Mouse (Mus musculus): ENCODE results near the gene Rcvrn.
A peak's percentile ranks its signal among the peaks of the same experiment; 100 is the strongest.

The Rcvrn gene

GRCm38 (mm10) chr11:67668460-67669007, 26.6 kb upstream of the Rcvrn start:
- no peak for DNase-seq (ENCODE audit: extremely low spot score, low spot score)

- DNase-seq (ENCODE audit: extremely low spot score, low spot score) = no peak
Measured at GRCm38 (mm10) chr11:67670031-67670430, 25.1 kb upstream of the Rcvrn start.

GRCm38 (mm10) chr11:67672140-67672539, 23.0 kb upstream of the Rcvrn start:
- no peak for DNase-seq (ENCODE audit: extremely low spot score, low spot score)

- peak; percentile 58 for DNase-seq (ENCODE audit: extremely low spot score, low spot score)
Measured at GRCm38 (mm10) chr11:67675562-67676540, 19.3 kb upstream of the Rcvrn start.

- no peak for DNase-seq (ENCODE audit: extremely low spot score, low spot score)
Measured at GRCm38 (mm10) chr11:67679300-67679699, 15.8 kb upstream of the Rcvrn start.

- no peak for DNase-seq (ENCODE audit: extremely low spot score, low spot score)
Measured at GRCm38 (mm10) chr11:67679930-67680329, 15.2 kb upstream of the Rcvrn start.

GRCm38 (mm10) chr11:67681871-67682270, 13.3 kb upstream of the Rcvrn start:
- no peak for DNase-seq (ENCODE audit: extremely low spot score, low spot score)

- DNase-seq (ENCODE audit: extremely low spot score, low spot score) = no peak
Measured at GRCm38 (mm10) chr11:67686109-67686508, 9.0 kb upstream of the Rcvrn start.

GRCm38 (mm10) chr11:67712976-67713375, 17.9 kb downstream of the Rcvrn start:
- DNase-seq (ENCODE audit: extremely low spot score, low spot score) = no peak

GRCm38 (mm10) chr11:67715382-67715781, 20.3 kb downstream of the Rcvrn start:
- DNase-seq (ENCODE audit: extremely low spot score, low spot score) = no peak

- no peak for DNase-seq (ENCODE audit: extremely low spot score, low spot score)
Measured at GRCm38 (mm10) chr11:67721485-67721884, 26.4 kb downstream of the Rcvrn start.

- no peak for DNase-seq (ENCODE audit: extremely low spot score, low spot score)
Measured at GRCm38 (mm10) chr11:67722399-67723156, 27.5 kb downstream of the Rcvrn start.

- DNase-seq (ENCODE audit: extremely low spot score, low spot score) = no peak
Measured at GRCm38 (mm10) chr11:67723231-67724013, 28.3 kb downstream of the Rcvrn start.

- no peak for DNase-seq (ENCODE audit: extremely low spot score, low spot score)
Measured at GRCm38 (mm10) chr11:67727095-67727494, 32.0 kb downstream of the Rcvrn start.

GRCm38 (mm10) chr11:67728726-67729125, 33.6 kb downstream of the Rcvrn start:
- DNase-seq (ENCODE audit: extremely low spot score, low spot score) = no peak

GRCm38 (mm10) chr11:67731056-67731455, 35.9 kb downstream of the Rcvrn start:
- no peak for DNase-seq (ENCODE audit: extremely low spot score, low spot score)

- DNase-seq (ENCODE audit: extremely low spot score, low spot score) = no peak
Measured at GRCm38 (mm10) chr11:67733726-67734125, 38.6 kb downstream of the Rcvrn start.

GRCm38 (mm10) chr11:67734597-67734996, 39.5 kb downstream of the Rcvrn start:
- no peak for DNase-seq (ENCODE audit: extremely low spot score, low spot score)

- DNase-seq (ENCODE audit: extremely low spot score, low spot score) = no peak
Measured at GRCm38 (mm10) chr11:67738345-67738744, 43.2 kb downstream of the Rcvrn start.

- DNase-seq (ENCODE audit: extremely low spot score, low spot score) = no peak
Measured at GRCm38 (mm10) chr11:67738846-67739490, 43.8 kb downstream of the Rcvrn start.

GRCm38 (mm10) chr11:67741569-67741968, 46.4 kb downstream of the Rcvrn start:
- no peak for DNase-seq (ENCODE audit: extremely low spot score, low spot score)

Data from neural tube, embryonic 10.5 days (tissue).